Mouse (Mus musculus) urinary bladder, postnatal 10 days (tissue): Measurements from ENCODE around the gene Cers6.

ENCODE experiments used
- DNase-seq: peaks from one replicate; pipeline ENCODE4 v3.0.0; 2022; ENCODE audit warnings: low spot score

Cers6 gene

GRCm38 (mm10) chr2:68968028-68968427, 106.8 kb downstream of the Cers6 start:
- no peak for DNase-seq

GRCm38 (mm10) chr2:68971840-68972239, 110.6 kb downstream of the Cers6 start:
- DNase-seq: no peak

- no peak for DNase-seq
Observed at GRCm38 (mm10) chr2:68973753-68974152, 112.5 kb downstream of the Cers6 start.

GRCm38 (mm10) chr2:68975286-68975685, 114.0 kb downstream of the Cers6 start:
- no peak for DNase-seq

- no peak for DNase-seq
Observed at GRCm38 (mm10) chr2:68975780-68976179, 114.5 kb downstream of the Cers6 start.

GRCm38 (mm10) chr2:68978244-68978643, 117.0 kb downstream of the Cers6 start:
- DNase-seq: no peak

GRCm38 (mm10) chr2:68978660-68979604, 117.7 kb downstream of the Cers6 start:
- no peak for DNase-seq

- no peak for DNase-seq
Observed at GRCm38 (mm10) chr2:68981302-68981701, 120.1 kb downstream of the Cers6 start.

- DNase-seq: no peak
Observed at GRCm38 (mm10) chr2:68981756-68982409, 120.6 kb downstream of the Cers6 start.

- no peak for DNase-seq
Observed at GRCm38 (mm10) chr2:68982979-68983378, 121.7 kb downstream of the Cers6 start.

GRCm38 (mm10) chr2:68983431-68983830, 122.2 kb downstream of the Cers6 start:
- no peak for DNase-seq

- no peak for DNase-seq
Observed at GRCm38 (mm10) chr2:68989117-68989516, 127.9 kb downstream of the Cers6 start.

- DNase-seq: no peak
Observed at GRCm38 (mm10) chr2:68992629-68993028, 131.4 kb downstream of the Cers6 start.

GRCm38 (mm10) chr2:68994441-68994840, 133.2 kb downstream of the Cers6 start:
- DNase-seq: no peak

GRCm38 (mm10) chr2:68995723-68996122, 134.5 kb downstream of the Cers6 start:
- no peak for DNase-seq

- no peak for DNase-seq
Observed at GRCm38 (mm10) chr2:68996268-68996667, 135.0 kb downstream of the Cers6 start.

- DNase-seq: no peak
Observed at GRCm38 (mm10) chr2:69004001-69004400, 142.8 kb downstream of the Cers6 start.

- DNase-seq: no peak
Observed at GRCm38 (mm10) chr2:69011392-69011791, 150.2 kb downstream of the Cers6 start.

GRCm38 (mm10) chr2:69011860-69012259, 150.6 kb downstream of the Cers6 start:
- no peak for DNase-seq

GRCm38 (mm10) chr2:69014241-69014640, 153.0 kb downstream of the Cers6 start:
- DNase-seq: no peak

GRCm38 (mm10) chr2:69015172-69015724, 154.0 kb downstream of the Cers6 start:
- no peak for DNase-seq

GRCm38 (mm10) chr2:69015822-69016221, 154.6 kb downstream of the Cers6 start:
- DNase-seq: no peak

GRCm38 (mm10) chr2:69019026-69019565, 157.9 kb downstream of the Cers6 start:
- DNase-seq: no peak
